Mouse (Mus musculus) natural killer cell, adult 2 months (primary cell): ENCODE measurements at regions not wholly inside any gene's neighbourhood (a gene's known extent, or its start where the extent isn't known, plus 50 kb on each side); places are given as distances from the start of the nearest gene placed in this dataset.

Experiments used
- DNase-seq, 2 experiments: peaks; one replicate each; pipeline ENCODE4 v3.0.0; 2022; ENCODE audit warnings: low spot score in 2 of 2

DNA sequence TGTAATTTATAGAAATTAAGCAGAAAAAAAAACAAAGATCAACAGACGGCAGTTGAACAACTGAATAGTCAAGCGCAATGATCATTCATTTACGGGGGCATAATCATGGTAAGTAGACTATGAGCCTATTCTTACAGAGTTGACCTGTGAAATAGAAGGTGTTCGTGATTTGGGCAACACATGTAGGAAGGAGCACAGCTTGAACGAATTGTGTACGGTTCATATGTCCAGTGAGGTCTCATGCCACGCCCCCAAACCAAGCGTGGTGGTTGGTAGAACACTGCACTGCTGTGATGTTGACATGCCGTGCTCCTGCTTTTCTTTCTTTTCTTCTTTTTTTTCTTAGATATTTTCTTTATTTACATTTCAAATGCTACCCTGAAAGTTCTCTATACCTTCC, 563.1 kb downstream of the Etv1 start:
- no peak for DNase-seq

DNA sequence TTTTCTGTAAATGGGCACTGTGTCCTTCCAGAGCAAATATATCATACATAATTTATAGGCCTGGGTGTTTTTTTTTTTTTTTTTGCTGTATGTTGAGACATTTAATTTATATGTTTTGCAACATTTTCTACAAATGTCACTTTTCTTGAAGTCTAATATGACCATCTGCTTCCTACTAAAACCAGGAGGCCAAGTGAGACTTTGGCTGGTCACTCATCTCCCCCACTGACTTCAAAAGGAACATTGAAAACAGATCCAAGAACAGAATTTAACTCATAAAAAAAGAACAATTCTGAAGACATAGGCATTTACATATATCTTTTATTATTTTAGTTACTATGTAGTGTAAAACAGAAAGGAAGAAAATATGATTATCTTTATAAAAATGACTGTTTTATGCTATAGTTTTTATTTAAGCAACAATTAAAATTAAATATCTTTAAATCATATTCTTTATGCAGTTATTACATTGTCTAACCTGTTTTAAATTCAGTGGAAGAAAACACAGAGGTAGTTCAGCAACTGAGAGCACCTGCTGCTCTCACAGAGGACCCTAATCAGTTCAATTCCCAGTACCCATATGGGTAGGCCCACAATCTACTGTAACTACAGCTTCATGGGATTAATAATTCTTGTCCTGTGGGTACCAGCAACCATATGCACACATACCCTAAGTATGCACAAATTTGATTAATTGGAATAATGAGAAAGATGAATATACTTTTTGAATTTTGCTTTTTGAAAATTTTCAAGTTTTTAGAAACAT, 592.5 kb downstream of the Etv1 start:
- DNase-seq, result no peak

DNA sequence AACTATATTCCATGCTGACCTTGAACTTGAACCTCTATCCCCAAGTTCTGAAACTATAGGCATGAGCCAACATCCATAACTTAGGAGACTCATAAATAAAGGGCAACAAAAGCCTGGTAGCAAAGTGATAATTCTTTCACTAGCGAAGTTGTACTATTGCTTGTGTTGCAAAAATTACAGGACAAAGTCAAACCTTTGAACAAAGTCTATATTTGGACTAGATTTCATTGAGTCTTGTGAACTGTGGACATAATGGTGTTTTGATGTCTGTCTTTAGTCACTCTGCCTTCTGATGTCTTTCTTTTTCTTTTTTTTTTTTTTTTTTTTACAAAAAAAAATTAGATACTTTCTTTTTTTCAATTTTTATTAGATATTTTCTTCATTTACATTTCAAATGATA, 594.5 kb downstream of the Etv1 start:
- DNase-seq, result no peak
